Comparison of ENCODE assay signal across 8 mouse cellular contexts in genomic region chr2:180170806-180171521, GRCm38 (mm10). TPM values are rescaled to one million over a fixed set of nuclear protein-coding genes. Genes with fewer than 3 reads are reported as not detected.
DNase-seq lines count a peak whose midpoint lies in the region; ATAC-seq and TF ChIP-seq lines count a peak whose summit lies in the region.

TSS of gene Adrm1 (plus strand) at chr2:180171485.

- peak within 1 kb of the TSS; percentile 97 for H3K4me3 ChIP-seq in embryonic facial prominence, embryonic 14.5 days (ENCODE audit: low read depth, low read length)
- H3K4me3 ChIP-seq in limb, embryonic 14.5 days (replicated peaks; ENCODE audit: low read length): peak within 1 kb of the TSS; percentile 97
- H3K4me3 ChIP-seq in midbrain, postnatal 0 days (ENCODE audit: low read depth, low read length): peak within 1 kb of the TSS; percentile 97

- H3K36me3 ChIP-seq in embryonic facial prominence, embryonic 14.5 days (ENCODE audit: control insufficient read depth, insufficient read depth, low read length): peaks cover 29% of the 10 kb centered on the region
- H3K36me3 ChIP-seq in limb, embryonic 14.5 days (ENCODE audit: control insufficient read depth, insufficient read depth, low read length): peaks cover 30% of the 10 kb centered on the region
- H3K36me3 ChIP-seq in midbrain, postnatal 0 days (ENCODE audit: insufficient read depth, low read length): peaks cover 23% of the 10 kb centered on the region

- no peaks in the 10 kb centered on the region for H3K9me3 ChIP-seq in embryonic facial prominence, embryonic 14.5 days (ENCODE audit: control insufficient read depth, low read length)
- H3K9me3 ChIP-seq in limb, embryonic 14.5 days (ENCODE audit: control insufficient read depth, low read length): no peaks in the 10 kb centered on the region
- H3K9me3 ChIP-seq in midbrain, postnatal 0 days (ENCODE audit: low read length): no peaks in the 10 kb centered on the region

- H3K27ac ChIP-seq in embryonic facial prominence, embryonic 14.5 days (replicated peaks; ENCODE audit: low read depth, low read length): peak within 1 kb of the TSS; percentile 90
- H3K27ac ChIP-seq in limb, embryonic 14.5 days (replicated peaks; ENCODE audit: low read depth, low read length): peak within 1 kb of the TSS; percentile 89
- peak within 1 kb of the TSS; percentile 98 for H3K27ac ChIP-seq in midbrain, postnatal 0 days (ENCODE audit: low read depth, low read length)

- WGBS in embryonic facial prominence, embryonic 14.5 days: 6% methylated on average over 25 of the region's 41 CpGs
- 4% methylated on average over 37 of the region's 41 CpGs for WGBS in limb, embryonic 14.5 days
- WGBS in midbrain, postnatal 0 days: 5% methylated on average over 41 of the region's 41 CpGs

- TF ChIP-seq POLR2A in limb, embryonic 14.5 days (IDR thresholded peaks at IDR 0.05; ENCODE audit: borderline replicate concordance, extremely low read depth, insufficient read depth, insufficient read length): no peak

- peak; percentile 98 for ATAC-seq in embryonic facial prominence, embryonic 14.5 days (ENCODE audit: low read depth)
- ATAC-seq in limb, embryonic 14.5 days (ENCODE audit: low FRiP score, low read depth): peak; percentile 99
- ATAC-seq in midbrain, postnatal 0 days (ENCODE audit: low FRiP score): peak; percentile 97

- TF ChIP-seq CTCF in midbrain, postnatal 0 days (IDR thresholded peaks at IDR 0.05): peak; percentile 96

- peaks cover 14% of the 10 kb centered on the region; the same call in 1 of the 2 replicates for H3K4me1 ChIP-seq in embryonic facial prominence, embryonic 14.5 days (ENCODE audit: control insufficient read depth, insufficient read depth, low read length)
- H3K4me1 ChIP-seq in limb, embryonic 14.5 days (ENCODE audit: control insufficient read depth, insufficient read depth, low read length): peaks cover 10% of the 10 kb centered on the region; the same call in 1 of the 2 replicates
- peaks cover 7% of the 10 kb centered on the region; the same call in 1 of the 2 replicates for H3K4me1 ChIP-seq in midbrain, postnatal 0 days (ENCODE audit: insufficient read depth, low read length)

- peak; percentile 93 for DNase-seq in 3T3-L1 (ENCODE audit: low read depth, low spot score)
- DNase-seq in adrenal gland, postnatal 4 days (ENCODE audit: low spot score in 2 of 2): peak; percentile 94 to 96
- DNase-seq in embryonic facial prominence, embryonic 14.5 days (ENCODE audit: low spot score): peak; percentile 97
- peak; percentile 95 for DNase-seq in heart, adult 8-10 months (ENCODE audit: low spot score)
- DNase-seq in kidney, adult 9 months: peak; percentile 98
- DNase-seq in limb, embryonic 14.5 days (ENCODE audit: low spot score): peak; percentile 93
- DNase-seq in midbrain, postnatal 0 days (ENCODE audit: low spot score): peak; percentile 97
- peak; percentile 94 to 97 for DNase-seq in spleen, postnatal 14 days (ENCODE audit: low spot score in 2 of 2)

- peak within 1 kb of the TSS; percentile 97 for H3K9ac ChIP-seq in embryonic facial prominence, embryonic 14.5 days (ENCODE audit: low read depth, low read length)
- peak within 1 kb of the TSS; percentile 95 for H3K9ac ChIP-seq in limb, embryonic 14.5 days (ENCODE audit: low read depth, low read length, severe bottlenecking)
- H3K9ac ChIP-seq in midbrain, postnatal 0 days (replicated peaks; ENCODE audit: low read length, poor library complexity, severe bottlenecking): peak within 1 kb of the TSS; percentile 95

- H3K4me2 ChIP-seq in embryonic facial prominence, embryonic 14.5 days (ENCODE audit: low read depth, low read length): peak within 1 kb of the TSS; percentile 96
- H3K4me2 ChIP-seq in limb, embryonic 14.5 days (replicated peaks; ENCODE audit: low read depth, low read length, severe bottlenecking): peak within 1 kb of the TSS; percentile 87
- H3K4me2 ChIP-seq in midbrain, postnatal 0 days (ENCODE audit: low read depth, low read length, poor library complexity, severe bottlenecking): peak within 1 kb of the TSS; percentile 95

- H3K27me3 ChIP-seq in embryonic facial prominence, embryonic 14.5 days (replicated peaks; ENCODE audit: control insufficient read depth, insufficient read depth, low read length): no peaks in the 10 kb centered on the region
- H3K27me3 ChIP-seq in limb, embryonic 14.5 days (ENCODE audit: control insufficient read depth, insufficient read depth, low read length): no peaks in the 10 kb centered on the region
- H3K27me3 ChIP-seq in midbrain, postnatal 0 days (ENCODE audit: insufficient read depth, low read length): no peaks in the 10 kb centered on the region

RNA-seq across cellular contexts. Expression of gene Adrm1, which starts in this region (rescaled TPM):
- total RNA-seq in adrenal gland, postnatal 4 days (2021): 100 to 1,000 TPM; 128 to 136 TPM
- polyA plus RNA-seq in embryonic facial prominence, embryonic 14.5 days (2014; fragmentation: Nextera tagmentation; extraction: Ambion mirVana): 130 and 142 TPM in 2 replicates
- total RNA-seq in heart, adult 8-10 months (2022): 10 to 100 TPM; 80.8 to 93.9 (median 90.0) TPM
- 115 and 147 TPM in 2 replicates for polyA plus RNA-seq in limb, embryonic 14.5 days (2012; rRNA removed)
- 135 and 147 TPM in 2 replicates for polyA plus RNA-seq in limb, embryonic 14.5 days (2014; fragmentation: Nextera tagmentation; extraction: Ambion mirVana)
- total RNA-seq in midbrain, postnatal 0 days (2014; rRNA removed): 98.2 and 105 TPM in 2 replicates
- 222 and 224 TPM in 2 replicates for polyA plus RNA-seq in midbrain, postnatal 0 days (2015; fragmentation: Nextera tagmentation; extraction: Ambion mirVana)

Comparison
In these comparisons a context has a peak if more than half of its experiments do, and no peak if none do; other contexts are left out.
1. Peak in every context shown above with its lines: DNase-seq, ATAC-seq, H3K4me3 ChIP-seq and H3K27ac ChIP-seq.